Mouse (Mus musculus): ENCODE data around the gene Dpep1. TPM values are rescaled to one million over a fixed set of nuclear protein-coding genes. Genes with fewer than 3 reads are reported as not detected.

The Dpep1 gene
- polyA plus RNA-seq, 1 experiment from 2014 or later = 14.3 TPM

Other genes starting within 250 kb of the Dpep1 start
- 56.3 and 69.1 TPM in 2 replicates for gene Ankrd11, start 144.0 kb upstream of the Dpep1 start, polyA plus RNA-seq (2015; fragmentation: Nextera tagmentation; extraction: Ambion mirVana)
- gene Spg7, start 123.3 kb upstream of the Dpep1 start, polyA plus RNA-seq (2015; fragmentation: Nextera tagmentation; extraction: Ambion mirVana) = 40.8 and 41.5 TPM in 2 replicates
- gene Rpl13, start 83.9 kb upstream of the Dpep1 start, polyA plus RNA-seq (2015; fragmentation: Nextera tagmentation; extraction: Ambion mirVana) = 1,311 and 1,540 TPM in 2 replicates
- 6.5 and 6.9 TPM in 2 replicates for gene Cpne7, start 68.9 kb upstream of the Dpep1 start, polyA plus RNA-seq (2015; fragmentation: Nextera tagmentation; extraction: Ambion mirVana)
- gene Sult5a1, start 27.9 kb upstream of the Dpep1 start, polyA plus RNA-seq (2015; fragmentation: Nextera tagmentation; extraction: Ambion mirVana) = 47.8 and 50.7 TPM in 2 replicates
- gene Chmp1a, start 26.5 kb downstream of the Dpep1 start, polyA plus RNA-seq (2015; fragmentation: Nextera tagmentation; extraction: Ambion mirVana) = 165 TPM in 2 replicates
- 6.9 and 9.8 TPM in 2 replicates for gene Spata33, start 26.6 kb downstream of the Dpep1 start, polyA plus RNA-seq (2015; fragmentation: Nextera tagmentation; extraction: Ambion mirVana)
- gene Cdk10, start 38.6 kb downstream of the Dpep1 start, polyA plus RNA-seq (2015; fragmentation: Nextera tagmentation; extraction: Ambion mirVana) = 36.2 and 38.3 TPM in 2 replicates
- 5.7 and 6.8 TPM in 2 replicates for gene Spata2l, start 50.0 kb downstream of the Dpep1 start, polyA plus RNA-seq (2015; fragmentation: Nextera tagmentation; extraction: Ambion mirVana)
- 26.3 and 28.7 TPM in 2 replicates for gene Zfp276, start 68.0 kb downstream of the Dpep1 start, polyA plus RNA-seq (2015; fragmentation: Nextera tagmentation; extraction: Ambion mirVana)
- gene Vps9d1, start 68.1 kb downstream of the Dpep1 start, polyA plus RNA-seq (2015; fragmentation: Nextera tagmentation; extraction: Ambion mirVana) = 28.0 and 31.4 TPM in 2 replicates
- 21.0 and 25.4 TPM in 2 replicates for gene Fanca, start 132.3 kb downstream of the Dpep1 start, polyA plus RNA-seq (2015; fragmentation: Nextera tagmentation; extraction: Ambion mirVana)
- 2.5 and 3.4 TPM in 2 replicates for gene Spire2, start 146.5 kb downstream of the Dpep1 start, polyA plus RNA-seq (2015; fragmentation: Nextera tagmentation; extraction: Ambion mirVana)
- 174 and 176 TPM in 2 replicates for gene Tcf25, start 187.5 kb downstream of the Dpep1 start, polyA plus RNA-seq (2015; fragmentation: Nextera tagmentation; extraction: Ambion mirVana)
- 0.38 and 0.47 TPM in 2 replicates for gene Mc1r, start 220.9 kb downstream of the Dpep1 start, polyA plus RNA-seq (2015; fragmentation: Nextera tagmentation; extraction: Ambion mirVana)
- 43.1 and 48.1 TPM in 2 replicates for gene Tubb3, start 225.2 kb downstream of the Dpep1 start, polyA plus RNA-seq (2015; fragmentation: Nextera tagmentation; extraction: Ambion mirVana)
- 40.4 and 40.5 TPM in 2 replicates for gene Def8, start 237.3 kb downstream of the Dpep1 start, polyA plus RNA-seq (2015; fragmentation: Nextera tagmentation; extraction: Ambion mirVana)